In the genomic region with DNA sequence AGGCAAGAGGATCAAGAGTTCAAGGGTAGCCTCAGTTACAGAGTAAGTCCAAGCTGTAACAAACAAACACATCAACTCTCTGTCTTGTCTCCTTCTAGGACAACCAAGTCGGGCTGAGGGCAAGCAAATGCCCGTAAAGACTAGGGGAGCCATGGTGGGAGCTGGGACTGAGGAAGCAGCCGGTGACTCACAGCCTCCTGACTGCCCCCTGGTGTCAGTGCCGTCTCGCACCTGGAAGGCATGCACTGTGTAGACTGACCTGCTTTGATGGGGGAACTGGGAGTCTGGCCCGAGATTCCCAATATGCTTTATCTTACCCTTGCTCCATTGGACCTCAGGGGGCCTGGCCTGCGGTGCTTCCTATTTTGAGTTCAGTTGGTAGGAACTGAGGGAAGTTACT, we compare ENCODE assay signal across 8 mouse cellular contexts. TPM values are rescaled to one million over a fixed set of nuclear protein-coding genes. Genes with fewer than 3 reads are reported as not detected.
DNase-seq lines count a peak whose midpoint lies in the region; ATAC-seq and TF ChIP-seq lines count a peak whose summit lies in the region.

No protein-coding gene starts in this region.

- ATAC-seq in common myeloid progenitor, adult 5-6 weeks (replicated peaks; ENCODE audit: low read depth, poor library complexity, severe bottlenecking), result peak; percentile 50

- WGBS in thymus, adult 2 months, result 71% methylated on average over 7 of the region's 7 CpGs

- no peak overlapping the region for H3K9ac ChIP-seq in ES-Bruce4 (ENCODE audit: low read depth, poor library complexity, severe bottlenecking)

- H3K27ac ChIP-seq in ES-Bruce4 (ENCODE audit: insufficient read depth, low read length), result no peak overlapping the region
- H3K27ac ChIP-seq in thymus, adult 2 months (ENCODE audit: control insufficient read depth, insufficient read depth, low read length), result no peak overlapping the region

- peak; percentile 79 for TF ChIP-seq CTCF in ES-Bruce4 (IDR thresholded peaks at IDR 0.05; ENCODE audit: low read depth, low read length)
- TF ChIP-seq CTCF in thymus, adult 2 months (IDR thresholded peaks at IDR 0.05; ENCODE audit: borderline replicate concordance, control insufficient read depth, extremely low read depth, insufficient read depth, low read length, poor library complexity), result peak; percentile 71

- H3K4me1 ChIP-seq in ES-Bruce4 (ENCODE audit: control insufficient read depth, insufficient read depth, low read length), result no peaks in the 10 kb centered on the region
- peaks cover 9% of the 10 kb centered on the region for H3K4me1 ChIP-seq in thymus, adult 2 months (replicated peaks; ENCODE audit: control insufficient read depth, insufficient read depth, low read length)

- no peak overlapping the region for H3K4me3 ChIP-seq in ES-Bruce4 (ENCODE audit: low read depth, low read length)
- H3K4me3 ChIP-seq in thymus, adult 2 months (ENCODE audit: control insufficient read depth, insufficient read depth, low read length), result no peak overlapping the region

- H3K9me3 ChIP-seq in ES-Bruce4 (replicated peaks; ENCODE audit: control insufficient read depth, insufficient read depth, low read length, poor library complexity, severe bottlenecking), result no peaks in the 10 kb centered on the region

- no peak for TF ChIP-seq EP300 in ES-Bruce4 (IDR thresholded peaks at IDR 0.05; ENCODE audit: insufficient read depth, low read depth, low read length)

- peak; percentile 31 to 36 for DNase-seq in heart, postnatal 36 days
- no peak for DNase-seq in heart, adult 11 months
- DNase-seq in kidney, postnatal 36 days, result peak; percentile 57 to 88
- DNase-seq in thymus, adult 2 months, result peak; percentile 64
- no peak for DNase-seq in right cerebral cortex, postnatal 14 days
- DNase-seq in layer of hippocampus, postnatal 36 days, result no peak

- intact Hi-C loops in heart, postnatal 36 days (cut with DNase I), result no loop called here

- H3K36me3 ChIP-seq in ES-Bruce4 (ENCODE audit: control insufficient read depth, insufficient read depth, low read length, poor library complexity, severe bottlenecking), result no peaks in the 10 kb centered on the region
- H3K36me3 ChIP-seq in thymus, adult 2 months (ENCODE audit: control insufficient read depth, insufficient read depth, low read length), result no peaks in the 10 kb centered on the region

- no peaks in the 10 kb centered on the region for H3K27me3 ChIP-seq in ES-Bruce4 (ENCODE audit: control insufficient read depth, insufficient read depth, low read length, poor library complexity, severe bottlenecking)
- H3K27me3 ChIP-seq in thymus, adult 2 months (ENCODE audit: control insufficient read depth, insufficient read depth, low read length), result no peaks in the 10 kb centered on the region

- TF ChIP-seq POLR2A in ES-Bruce4 (IDR thresholded peaks at IDR 0.05; ENCODE audit: insufficient read depth, low read length), result no peak
- no peak for TF ChIP-seq POLR2A in thymus, adult 2 months (IDR thresholded peaks at IDR 0.05; ENCODE audit: control insufficient read depth, extremely low read depth, insufficient read depth, low read length, poor library complexity)

RNA-seq across cellular contexts. Expression of a gene that starts 5.2 kb away (rescaled TPM):
- total RNA-seq in heart, postnatal 36 days (2021), result not detected
- not detected in 2 replicates for polyA plus RNA-seq in ES-Bruce4 (2011; ENCODE audit: insufficient read depth, insufficient read length, low read depth, missing spikeins)
- total RNA-seq in common myeloid progenitor, adult 5-6 weeks (2017), result not detected in 2 replicates
- polyA plus RNA-seq in thymus, adult 2 months (2012; rRNA removed), result 0.11 TPM in 1 of 2 replicates, not detected in the other
- not detected for total RNA-seq in layer of hippocampus, postnatal 36 days (2021)

RNA-seq across cellular contexts. Expression of a gene that starts 12.5 kb away (rescaled TPM):
- not detected for total RNA-seq in heart, postnatal 36 days (2021)
- 4.0 and 5.6 TPM in 2 replicates for polyA plus RNA-seq in ES-Bruce4 (2011; ENCODE audit: insufficient read depth, insufficient read length, low read depth, missing spikeins)
- 0.32 TPM in 1 of 2 replicates, not detected in the other for total RNA-seq in common myeloid progenitor, adult 5-6 weeks (2017)
- 18.7 and 21.0 TPM in 2 replicates for polyA plus RNA-seq in thymus, adult 2 months (2012; rRNA removed)
- total RNA-seq in layer of hippocampus, postnatal 36 days (2021), result 100 to 1,000 TPM; 510 to 566 TPM

RNA-seq across cellular contexts. Expression of a gene that starts 16.3 kb away (rescaled TPM):
- 1 to 10 TPM; 1.8 to 2.2 TPM for total RNA-seq in heart, postnatal 36 days (2021)
- polyA plus RNA-seq in ES-Bruce4 (2011; ENCODE audit: insufficient read depth, insufficient read length, low read depth, missing spikeins), result 0.16 and 0.61 TPM in 2 replicates
- total RNA-seq in common myeloid progenitor, adult 5-6 weeks (2017), result 0.41 TPM in 1 of 2 replicates, not detected in the other
- polyA plus RNA-seq in thymus, adult 2 months (2012; rRNA removed), result 8.5 and 13.0 TPM in 2 replicates
- total RNA-seq in layer of hippocampus, postnatal 36 days (2021), result 1 to 10 TPM; 1.6 to 1.7 TPM

RNA-seq across cellular contexts. Expression of a gene that starts 26.9 kb away (rescaled TPM):
- total RNA-seq in heart, postnatal 36 days (2021), result 1 to 10 TPM; 1.0 to 1.3 TPM
- polyA plus RNA-seq in ES-Bruce4 (2011; ENCODE audit: insufficient read depth, insufficient read length, low read depth, missing spikeins), result 17.2 and 20.4 TPM in 2 replicates
- 12.8 and 23.2 TPM in 2 replicates for total RNA-seq in common myeloid progenitor, adult 5-6 weeks (2017)
- polyA plus RNA-seq in thymus, adult 2 months (2012; rRNA removed), result 9.2 and 15.7 TPM in 2 replicates
- total RNA-seq in layer of hippocampus, postnatal 36 days (2021), result 10 to 100 TPM; 28.2 to 29.2 TPM

RNA-seq across cellular contexts. Expression of a gene that starts 35.1 kb away (rescaled TPM):
- total RNA-seq in heart, postnatal 36 days (2021), result 10 to 100 TPM; 11.9 to 12.2 TPM
- 3.0 and 4.2 TPM in 2 replicates for polyA plus RNA-seq in ES-Bruce4 (2011; ENCODE audit: insufficient read depth, insufficient read length, low read depth, missing spikeins)
- 11.1 and 16.3 TPM in 2 replicates for total RNA-seq in common myeloid progenitor, adult 5-6 weeks (2017)
- 57.0 and 62.7 TPM in 2 replicates for polyA plus RNA-seq in thymus, adult 2 months (2012; rRNA removed)
- 10 to 100 TPM; 23.0 to 25.5 TPM for total RNA-seq in layer of hippocampus, postnatal 36 days (2021)

Comparison
In these comparisons a context has a peak if more than half of its experiments do, and no peak if none do; other contexts are left out.
1. DNase-seq: peak in heart, postnatal 36 days (2 of 2), kidney, postnatal 36 days (2 of 2) and thymus, adult 2 months (single experiment); none in heart, adult 11 months (single experiment), right cerebral cortex, postnatal 14 days (single experiment) and layer of hippocampus, postnatal 36 days (0 of 2).
2. RNA of a gene that starts 12.5 kb away (total RNA-seq): 510 to 566 TPM in layer of hippocampus, postnatal 36 days; 0.32 TPM in common myeloid progenitor, adult 5-6 weeks and not detected in heart, postnatal 36 days; every median in the first group is over 100 times any median in the second.